Mouse (Mus musculus) thymus, postnatal 0 days (tissue): ENCODE measurements around the gene Mdm4. TPM values are rescaled to one million over a fixed set of nuclear protein-coding genes. Genes with fewer than 3 reads are reported as not detected.
"Not testable (repeated sequence)": the region's sequence is repeated elsewhere in the genome, so short reads cannot be mapped to it uniquely, and the experiment has no call there.

Experiments used
- DNase-seq: peaks from one replicate; pipeline ENCODE4 v3.0.0-alpha.2; 2015; ENCODE audit warnings: low spot score
- polyA plus RNA-seq: library from polyadenylated mRNA; unstranded; fragments of >200 nt; fragmentation: Nextera tagmentation; extraction: Ambion mirVana; gene quantifications from 2 replicates; pipeline ENCODE4 v1.2.1, GENCODE M21; 2015

Mdm4 gene
- polyA plus RNA-seq, 1 experiment from 2014 or later: 36.9 TPM

- DNase-seq: no peak
Observed at GRCm38 (mm10) chr1:133053034-133053433, 22.7 kb upstream of the Mdm4 start.

- DNase-seq: no peak
Observed at GRCm38 (mm10) chr1:133051829-133052228, 21.5 kb upstream of the Mdm4 start.

- DNase-seq: no peak
Observed at GRCm38 (mm10) chr1:133050001-133050431, 19.7 kb upstream of the Mdm4 start.

GRCm38 (mm10) chr1:133048690-133049089 is 18.3 kb upstream of the Mdm4 start:
- no peak for DNase-seq

- no peak for DNase-seq
Observed at GRCm38 (mm10) chr1:133047575-133047974, 17.2 kb upstream of the Mdm4 start.

GRCm38 (mm10) chr1:133046441-133046931 is 16.1 kb upstream of the Mdm4 start:
- peak; percentile 60 for DNase-seq

- peak; percentile 75 for DNase-seq
Observed at GRCm38 (mm10) chr1:133045861-133046440, 15.6 kb upstream of the Mdm4 start.

GRCm38 (mm10) chr1:133045011-133045860 is 14.9 kb upstream of the Mdm4 start, which contains the start of gene Pik3c2b:
Gene Pik3c2b (plus strand): TSS chr1:133045667.
- peak; percentile 26 for DNase-seq

GRCm38 (mm10) chr1:133039505-133039949 is 9.2 kb upstream of the Mdm4 start:
- DNase-seq: peak; percentile 86

GRCm38 (mm10) chr1:133034682-133035081 is 4.3 kb upstream of the Mdm4 start:
- not testable (repeated sequence) for DNase-seq

GRCm38 (mm10) chr1:133034091-133034460 is 3.7 kb upstream of the Mdm4 start:
- DNase-seq: no peak

- peak; percentile 87 for DNase-seq
Observed at GRCm38 (mm10) chr1:133033316-133034090, 3.1 kb upstream of the Mdm4 start.

- no peak for DNase-seq
Observed at GRCm38 (mm10) chr1:133032981-133033315, 2.6 kb upstream of the Mdm4 start.

GRCm38 (mm10) chr1:133029744-133030143 is 617 bp downstream of the Mdm4 start:
- DNase-seq: peak; percentile 56

- DNase-seq: no peak
Observed at GRCm38 (mm10) chr1:133027980-133028379, 2.4 kb downstream of the Mdm4 start.

- no peak for DNase-seq
Observed at GRCm38 (mm10) chr1:133027126-133027525, 3.2 kb downstream of the Mdm4 start.

GRCm38 (mm10) chr1:133025796-133026190 is 4.6 kb downstream of the Mdm4 start:
- not testable (repeated sequence) for DNase-seq

GRCm38 (mm10) chr1:133025051-133025795 is 5.1 kb downstream of the Mdm4 start:
- DNase-seq: peak; percentile 96

GRCm38 (mm10) chr1:133024426-133024825 is 5.9 kb downstream of the Mdm4 start:
- DNase-seq: no peak

- DNase-seq: not testable (repeated sequence)
Observed at GRCm38 (mm10) chr1:133023723-133024122, 6.6 kb downstream of the Mdm4 start.

GRCm38 (mm10) chr1:133021971-133022370 is 8.4 kb downstream of the Mdm4 start:
- DNase-seq: not testable (repeated sequence)
